Mouse (Mus musculus) kidney, embryonic 15.5 days (tissue): ENCODE data around the gene Atxn2. TPM values are rescaled to one million over a fixed set of nuclear protein-coding genes. Genes with fewer than 3 reads are reported as not detected.

Source experiments
- ATAC-seq: fragments of 200-750 bp; cut with Nextera tagmentation; replicated peaks from 2 replicates; pipeline ENCODE4 v1.8.0; 2017; ENCODE audit warnings: moderate TSS enrichment; ENCODE audit not compliant: low FRiP score
- H3K27ac ChIP-seq: fragments of 300-500 bp; sonication (generic); 2 replicates; pipeline ENCODE4 v1.5.1; 2015; ENCODE audit warnings: mild to moderate bottlenecking, inconsistent platforms
- H3K27me3 ChIP-seq: fragments of 300-500 bp; sonication (generic); 2 replicates; pipeline ENCODE4 v1.6.1; 2015; ENCODE audit warnings: inconsistent platforms
- H3K36me3 ChIP-seq: fragments of 300-500 bp; sonication (generic); 2 replicates; pipeline ENCODE4 v1.6.1; 2015; ENCODE audit warnings: inconsistent platforms
- H3K4me1 ChIP-seq: fragments of 300-500 bp; sonication (generic); 2 replicates; pipeline ENCODE4 v1.6.1; 2015; ENCODE audit warnings: inconsistent platforms
- H3K4me2 ChIP-seq: fragments of 300-500 bp; sonication (generic); 2 replicates; pipeline ENCODE4 v1.6.1; 2015; ENCODE audit warnings: moderate library complexity, mild to moderate bottlenecking, inconsistent platforms
- H3K4me3 ChIP-seq: fragments of 300-500 bp; sonication (generic); replicated peaks from 2 replicates; pipeline ENCODE4 v1.5.1; 2015; ENCODE audit warnings: mild to moderate bottlenecking, inconsistent platforms
- H3K9ac ChIP-seq: fragments of 300-500 bp; sonication (generic); 2 replicates; pipeline ENCODE4 v1.6.1; 2015; ENCODE audit warnings: mild to moderate bottlenecking, inconsistent platforms
- H3K9me3 ChIP-seq: fragments of 300-500 bp; sonication (generic); replicated peaks from 2 replicates; pipeline ENCODE4 v1.6.1; 2016; ENCODE audit warnings: inconsistent platforms
- WGBS: fragments of 180-500 bp; shearing (Covaris S2); methylation state at CpG from one replicate; pipeline ENCODE4 v1.1.7; 2015; ENCODE audit warnings: mixed read lengths; 5-methylcytosine and 5-hydroxymethylcytosine counted together
- polyA plus RNA-seq: library from polyadenylated mRNA; unstranded; fragments of >200 nt; fragmentation: Nextera tagmentation; extraction: Ambion mirVana; gene quantifications from 2 replicates; pipeline ENCODE4 v1.2.1, GENCODE M21; 2015

Gene Atxn2
- polyA plus RNA-seq, 1 experiment from 2014 or later = 50.1 TPM

DNA sequence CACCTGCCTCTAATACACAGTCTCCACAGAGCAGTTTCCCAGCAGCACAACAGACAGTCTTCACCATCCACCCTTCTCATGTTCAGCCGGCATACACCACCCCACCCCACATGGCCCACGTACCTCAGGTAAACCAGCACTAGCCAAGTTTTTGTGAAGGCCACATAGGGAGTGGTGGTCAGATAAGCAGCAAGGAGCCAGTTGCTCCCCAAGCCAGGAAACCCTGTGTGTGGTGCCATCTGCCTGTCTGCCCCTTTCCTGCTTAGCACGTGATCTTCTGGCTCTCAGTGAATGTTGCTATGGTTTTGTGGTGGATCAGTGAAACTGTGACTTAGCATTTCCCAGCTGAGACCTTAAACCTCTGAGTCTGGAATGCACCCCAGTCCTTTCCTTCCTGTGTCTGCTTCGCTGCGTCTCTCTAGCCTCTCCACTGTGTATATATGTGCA is 100.4 kb downstream of the Atxn2 start:
- Histone ChIP-seq H3K9ac (no peak overlapping the region), H3K27ac (peak overlapping the region; percentile 60; the same call in 1 of the 2 replicates), H3K27me3 (no peaks in the 10 kb centered on the region), H3K36me3 (peaks cover 90% of the 10 kb centered on the region), H3K4me3 (no peak overlapping the region), H3K4me2 (no peak overlapping the region), H3K9me3 (no peaks in the 10 kb centered on the region), H3K4me1 (peaks cover 11% of the 10 kb centered on the region; the same call in 1 of the 2 replicates)
- WGBS = 80% methylated on average over 5 of the region's 5 CpGs
- ATAC-seq = no peak

- H3K36me3 ChIP-seq = peaks cover 92% of the 10 kb centered on the region
- 80% methylated on average over 7 of the region's 7 CpGs for WGBS
Measured at GRCm38 (mm10) chr5:121812526-121813243, 101.5 kb downstream of the Atxn2 start.

DNA sequence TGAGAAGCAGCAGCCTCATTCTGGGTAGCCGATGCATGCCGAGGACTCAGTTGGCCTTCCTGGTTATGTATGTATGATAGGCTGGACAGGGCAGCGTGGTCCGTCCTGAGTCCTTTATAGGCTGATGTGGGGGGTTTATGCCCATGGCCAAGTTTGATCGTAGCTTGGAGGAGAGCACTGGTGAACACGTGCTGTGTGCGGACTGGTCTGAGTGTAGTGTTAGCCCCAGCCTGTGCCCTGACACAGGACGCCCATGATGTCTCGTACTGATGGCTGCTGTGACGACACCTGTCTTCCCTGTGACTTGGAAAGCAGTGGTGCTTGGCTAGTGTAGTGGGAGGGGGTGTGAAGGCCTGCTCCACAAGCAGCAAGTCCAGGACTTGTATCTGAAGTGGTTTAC is 102.6 kb downstream of the Atxn2 start:
- H3K27me3 ChIP-seq = no peaks in the 10 kb centered on the region
- peaks cover 96% of the 10 kb centered on the region for H3K36me3 ChIP-seq
- H3K27ac ChIP-seq = no peak overlapping the region
- no peak for ATAC-seq
- peaks cover 11% of the 10 kb centered on the region; the same call in 1 of the 2 replicates for H3K4me1 ChIP-seq
- 94% methylated on average over 10 of the region's 10 CpGs for WGBS
- no peaks in the 10 kb centered on the region for H3K9me3 ChIP-seq
- no peak overlapping the region for H3K9ac ChIP-seq
- H3K4me3 ChIP-seq = no peak overlapping the region
- no peak overlapping the region for H3K4me2 ChIP-seq

More at GRCm38 (mm10) chr5:121812526-121813243, 101.5 kb downstream of the Atxn2 start:
- no peak overlapping the region for H3K9ac ChIP-seq
- H3K27me3 ChIP-seq = no peaks in the 10 kb centered on the region
- no peak overlapping the region for H3K4me3 ChIP-seq
- H3K4me1 ChIP-seq = peaks cover 11% of the 10 kb centered on the region; the same call in 1 of the 2 replicates
- no peaks in the 10 kb centered on the region for H3K9me3 ChIP-seq
- H3K27ac ChIP-seq = peak overlapping the region; percentile 60
- ATAC-seq = no peak
- no peak overlapping the region for H3K4me2 ChIP-seq

GRCm38 (mm10) chr5:121815067-121815466 is 103.9 kb downstream of the Atxn2 start:
- Histone ChIP-seq H3K27ac (no peak overlapping the region), H3K4me1 (peaks cover 7% of the 10 kb centered on the region; the same call in 1 of the 2 replicates), H3K4me2 (no peak overlapping the region), H3K9me3 (no peaks in the 10 kb centered on the region), H3K4me3 (no peak overlapping the region), H3K36me3 (peaks cover 98% of the 10 kb centered on the region), H3K9ac (no peak overlapping the region), H3K27me3 (no peaks in the 10 kb centered on the region)
- WGBS = 55% methylated on average over 3 of the region's 3 CpGs
- peak; percentile 37; the same call in 1 of the 2 replicates for ATAC-seq

DNA sequence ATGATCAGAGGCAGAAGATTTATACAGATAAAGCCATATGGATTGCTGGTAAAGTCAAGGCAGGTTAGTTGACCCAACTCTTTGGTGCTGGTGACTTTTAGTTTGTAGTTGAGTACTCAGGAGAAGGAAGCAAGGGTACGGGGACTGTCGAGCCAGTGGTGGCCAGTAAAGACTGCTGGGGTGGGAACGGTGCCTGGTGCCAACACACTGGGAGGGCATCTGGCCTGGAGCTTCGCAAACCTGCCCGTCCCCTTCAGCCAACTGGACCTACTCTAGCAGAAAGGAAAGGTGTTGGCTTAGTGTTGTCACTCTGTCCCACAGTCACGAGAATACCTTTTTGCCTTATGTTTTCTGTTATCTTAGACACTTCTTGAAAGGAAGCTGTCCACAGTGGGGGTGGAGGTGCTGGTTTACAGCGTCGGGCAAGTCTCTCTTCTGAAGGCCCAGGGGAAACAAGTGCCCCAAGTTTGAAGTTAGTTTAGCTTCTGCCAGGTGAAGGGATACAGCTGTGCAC is 104.8 kb downstream of the Atxn2 start:
- Histone ChIP-seq H3K27ac (no peak overlapping the region), H3K36me3 (peaks cover 97% of the 10 kb centered on the region), H3K4me3 (no peak overlapping the region), H3K9me3 (no peaks in the 10 kb centered on the region), H3K9ac (no peak overlapping the region), H3K4me1 (peaks cover 8% of the 10 kb centered on the region; the same call in 1 of the 2 replicates), H3K4me2 (no peak overlapping the region), H3K27me3 (no peaks in the 10 kb centered on the region)
- WGBS = 84% methylated on average over 8 of the region's 8 CpGs
- no peak for ATAC-seq

DNA sequence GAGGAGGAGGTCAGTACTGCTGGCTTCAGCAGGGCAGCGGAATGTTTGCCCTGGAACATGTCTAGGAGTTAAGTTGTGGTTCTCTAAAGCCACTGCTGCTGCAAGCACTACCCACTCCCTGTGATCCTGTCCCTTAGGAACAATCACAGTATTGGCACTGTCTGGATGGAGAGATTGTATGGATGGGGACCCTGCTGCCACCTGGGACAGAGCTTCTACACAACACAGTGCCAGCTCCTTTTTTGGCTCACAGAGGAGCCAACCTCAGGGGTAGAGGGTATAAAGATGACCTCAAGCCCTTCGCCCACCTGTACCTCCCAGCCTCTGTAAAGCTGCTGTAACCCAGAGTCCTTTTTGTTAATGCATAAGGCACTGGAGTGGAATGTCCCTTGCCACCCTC is 105.5 kb downstream of the Atxn2 start:
- no peak overlapping the region for H3K9ac ChIP-seq
- H3K27ac ChIP-seq = no peak overlapping the region
- H3K9me3 ChIP-seq = no peaks in the 10 kb centered on the region
- H3K4me1 ChIP-seq = peaks cover 5% of the 10 kb centered on the region; the same call in 1 of the 2 replicates
- ATAC-seq = no peak
- no peak overlapping the region for H3K4me2 ChIP-seq
- no peak overlapping the region for H3K4me3 ChIP-seq
- no peaks in the 10 kb centered on the region for H3K27me3 ChIP-seq
- peaks cover 97% of the 10 kb centered on the region for H3K36me3 ChIP-seq
- 88% methylated on average over 2 of the region's 2 CpGs for WGBS

DNA sequence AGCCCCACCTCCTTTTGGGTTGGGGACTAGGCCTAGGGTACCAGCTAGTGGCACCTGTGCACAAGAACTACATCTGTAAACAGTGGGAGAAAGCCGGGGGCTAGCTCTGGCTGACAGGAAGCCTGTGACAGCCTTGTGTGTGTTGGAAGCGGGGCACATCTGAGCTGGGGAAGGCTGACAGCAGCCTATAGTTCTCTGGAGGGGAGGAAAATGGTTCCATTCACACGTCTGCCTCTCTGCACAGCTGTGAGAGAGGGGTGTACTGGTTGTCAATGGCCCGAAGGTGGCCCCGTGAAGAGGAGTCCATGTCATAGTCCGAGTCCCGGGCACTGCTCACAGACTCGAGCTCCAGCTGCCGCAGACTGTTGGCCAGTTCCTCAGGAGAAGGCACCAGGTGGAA is 106.4 kb downstream of the Atxn2 start:
- ATAC-seq = no peak
- WGBS = 87% methylated on average over 9 of the region's 9 CpGs
- Histone ChIP-seq H3K36me3 (peaks cover 94% of the 10 kb centered on the region), H3K4me2 (no peak overlapping the region), H3K9me3 (no peaks in the 10 kb centered on the region), H3K27me3 (no peaks in the 10 kb centered on the region), H3K9ac (no peak overlapping the region), H3K4me3 (no peak overlapping the region), H3K4me1 (peaks cover 5% of the 10 kb centered on the region; the same call in 1 of the 2 replicates), H3K27ac (no peak overlapping the region)

GRCm38 (mm10) chr5:121818401-121818800 is 107.3 kb downstream of the Atxn2 start:
- H3K4me1 ChIP-seq = peaks cover 6% of the 10 kb centered on the region; the same call in 1 of the 2 replicates
- WGBS = 94% methylated on average over 7 of the region's 7 CpGs
- ATAC-seq = no peak
- H3K9me3 ChIP-seq = no peaks in the 10 kb centered on the region
- no peak overlapping the region for H3K9ac ChIP-seq
- no peak overlapping the region for H3K27ac ChIP-seq
- H3K27me3 ChIP-seq = no peaks in the 10 kb centered on the region
- no peak overlapping the region for H3K4me2 ChIP-seq
- no peak overlapping the region for H3K4me3 ChIP-seq
- peaks cover 91% of the 10 kb centered on the region for H3K36me3 ChIP-seq

DNA sequence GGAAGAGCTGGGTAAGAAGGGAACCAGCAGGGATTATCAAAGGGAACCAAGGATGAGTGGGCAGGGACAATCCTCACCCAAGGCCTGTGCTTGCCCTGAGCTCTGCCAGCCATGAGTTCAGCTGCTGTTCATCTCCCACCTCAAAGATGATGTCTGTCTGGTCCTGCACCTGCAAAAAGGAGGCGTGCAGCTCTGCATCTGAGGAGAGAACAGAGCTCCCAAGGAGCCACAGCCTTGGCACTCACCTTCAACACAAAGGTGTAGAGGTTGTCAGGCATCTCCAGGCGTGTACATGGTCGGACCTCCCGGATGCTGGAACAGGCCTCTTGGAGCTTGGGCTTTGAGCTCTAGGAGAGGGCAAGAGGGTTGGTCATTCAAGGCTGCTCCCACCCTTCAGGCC is 107.7 kb downstream of the Atxn2 start:
- Histone ChIP-seq H3K27me3 (no peaks in the 10 kb centered on the region), H3K9ac (no peak overlapping the region), H3K4me2 (no peak overlapping the region), H3K9me3 (no peaks in the 10 kb centered on the region), H3K4me3 (no peak overlapping the region), H3K4me1 (peaks cover 10% of the 10 kb centered on the region), H3K27ac (no peak overlapping the region), H3K36me3 (peaks cover 91% of the 10 kb centered on the region)
- ATAC-seq = no peak
- WGBS = 96% methylated on average over 4 of the region's 4 CpGs

DNA sequence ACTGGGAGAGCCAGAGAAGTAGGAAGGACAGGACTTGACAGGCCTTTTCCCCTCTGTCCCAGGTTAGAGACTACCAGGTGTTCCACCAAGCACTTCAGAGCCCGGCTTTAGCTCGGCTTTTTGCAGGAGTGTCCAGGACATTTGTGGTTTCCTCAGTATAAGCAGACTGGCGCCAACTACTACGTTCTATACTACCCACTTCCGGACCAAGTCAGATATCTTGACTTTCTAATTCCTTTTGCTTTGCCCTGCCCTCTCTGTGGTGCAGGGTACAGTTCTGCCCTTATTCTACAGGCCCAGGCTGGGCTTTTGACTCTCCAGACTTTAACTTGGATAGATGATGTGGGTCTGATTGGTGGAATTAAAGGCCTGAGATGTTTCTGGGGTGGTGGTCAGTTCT is 108.4 kb downstream of the Atxn2 start:
- Histone ChIP-seq H3K27ac (no peak overlapping the region), H3K4me1 (peaks cover 17% of the 10 kb centered on the region), H3K36me3 (peaks cover 85% of the 10 kb centered on the region), H3K9me3 (no peaks in the 10 kb centered on the region), H3K27me3 (no peaks in the 10 kb centered on the region), H3K9ac (no peak overlapping the region), H3K4me2 (no peak overlapping the region), H3K4me3 (no peak overlapping the region)
- 90% methylated on average over 5 of the region's 5 CpGs for whole genome bisulfite sequencing
- ATAC-seq = no peak

DNA sequence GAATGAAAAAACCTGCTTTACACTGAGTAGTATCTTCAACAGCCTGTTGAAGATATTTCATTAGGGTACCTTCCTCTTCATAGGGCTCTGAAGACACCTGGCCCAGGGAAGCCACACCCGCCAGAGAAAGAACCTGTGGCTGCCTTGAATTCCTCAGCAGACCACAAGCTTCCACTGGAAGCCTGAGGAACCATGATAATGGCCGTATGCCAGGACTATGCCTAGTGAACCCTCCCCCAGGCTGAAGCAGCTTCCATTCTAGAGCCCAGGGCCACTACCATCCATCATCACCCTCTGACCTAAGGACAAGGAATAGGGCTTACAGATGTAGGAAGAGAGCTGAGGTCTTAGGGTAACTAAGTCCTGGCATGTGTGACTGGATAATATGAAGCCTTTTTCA is 109.0 kb downstream of the Atxn2 start:
- peaks cover 18% of the 10 kb centered on the region for H3K4me1 ChIP-seq
- H3K27me3 ChIP-seq = no peaks in the 10 kb centered on the region
- WGBS = 77% methylated on average over 2 of the region's 2 CpGs
- peaks cover 85% of the 10 kb centered on the region for H3K36me3 ChIP-seq
- H3K27ac ChIP-seq = no peak overlapping the region
- no peaks in the 10 kb centered on the region for H3K9me3 ChIP-seq
- no peak overlapping the region for H3K4me2 ChIP-seq
- no peak for ATAC-seq
- H3K4me3 ChIP-seq = no peak overlapping the region
- H3K9ac ChIP-seq = no peak overlapping the region

GRCm38 (mm10) chr5:121820657-121821056 is 109.5 kb downstream of the Atxn2 start:
- peaks cover 18% of the 10 kb centered on the region for H3K4me1 ChIP-seq
- no peak overlapping the region for H3K4me3 ChIP-seq
- no peak overlapping the region for H3K27ac ChIP-seq
- H3K27me3 ChIP-seq = no peaks in the 10 kb centered on the region
- 81% methylated on average over 3 of the region's 3 CpGs for WGBS
- H3K9ac ChIP-seq = no peak overlapping the region
- no peak for ATAC-seq
- H3K9me3 ChIP-seq = no peaks in the 10 kb centered on the region
- H3K36me3 ChIP-seq = peaks cover 85% of the 10 kb centered on the region
- no peak overlapping the region for H3K4me2 ChIP-seq
